Mouse (Mus musculus) kidney, adult 2 months (tissue): ENCODE measurements around the gene Dusp15.

Experiments used
- CTCF ChIP-seq: fragments of 200-500 bp; conservative IDR thresholded peaks from 2 replicates; pipeline ENCODE4 v1.5.1; 2011; ENCODE audit warnings: low read depth, mild to moderate bottlenecking, control low read depth, low read length, moderate library complexity, mixed read lengths; ENCODE audit not compliant: insufficient read depth, insufficient read length
- POLR2A ChIP-seq: fragments of 200-500 bp; IDR thresholded peaks from one replicate; pipeline ENCODE4 v1.6.1; 2011; ENCODE audit warnings: low read depth, low read length, control low read depth

- no peak for TF ChIP-seq POLR2A
- TF ChIP-seq CTCF, result no peak
Measured at GRCm38 (mm10) chr2:152962091-152962793, 10.7 kb upstream of the Dusp15 start, which contains the start of gene Ttll9.
